Mouse (Mus musculus): ENCODE data around the gene Draxin.
"Not testable (repeated sequence)": the region's sequence is repeated elsewhere in the genome, so short reads cannot be mapped to it uniquely, and the experiment has no call there.

Draxin gene

DNA sequence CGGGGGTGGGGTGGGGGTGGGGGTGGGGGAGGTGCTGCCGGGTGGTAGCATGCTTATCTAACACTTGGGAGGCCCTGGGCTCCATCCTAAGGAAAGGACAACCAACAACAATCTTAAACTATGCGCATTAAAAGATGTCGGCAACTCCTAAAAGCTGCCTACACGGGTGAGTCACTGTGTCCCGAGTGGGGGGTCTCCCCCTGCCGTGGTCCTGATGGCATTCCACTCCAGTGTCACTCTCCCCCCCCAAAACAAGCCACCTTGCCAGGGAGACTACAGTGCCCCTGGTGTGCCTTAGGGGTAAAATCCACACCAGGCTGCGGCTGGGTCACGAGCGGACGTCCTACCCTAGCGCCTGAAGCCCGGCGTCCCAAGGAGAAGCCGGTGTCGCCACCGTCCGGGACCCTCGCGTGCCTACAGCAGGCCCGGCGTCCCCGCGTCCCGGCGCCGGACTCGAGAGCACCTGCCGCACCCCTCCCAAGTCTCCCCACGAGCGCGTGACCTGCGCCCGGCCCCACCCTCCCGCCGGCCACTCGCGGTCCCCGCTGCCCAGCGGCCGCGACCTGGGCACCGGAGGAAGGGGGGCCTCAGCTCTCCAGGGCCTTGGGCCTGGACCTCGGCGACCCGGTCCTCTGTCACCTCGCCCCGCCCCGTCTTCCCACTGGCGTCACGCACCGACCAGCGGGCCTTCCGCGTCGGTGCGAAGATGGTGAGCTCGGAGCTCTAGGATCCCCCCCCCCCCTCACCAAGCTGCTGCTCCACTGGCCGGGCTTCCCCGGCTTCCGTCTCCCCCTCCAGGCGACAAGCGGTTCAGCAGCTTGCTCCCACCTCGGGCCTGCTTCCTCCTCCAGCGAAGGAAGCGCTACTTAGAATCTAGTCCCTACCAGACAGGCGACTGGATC, 21.0 kb upstream of the Draxin start, which contains the start of gene Fbxo6:
TSS of gene Fbxo6 (minus strand) at position 874 of the 902 bp plus-strand sequence.
- DNase-seq (ENCODE audit: low spot score), result peak; percentile 92

DNA sequence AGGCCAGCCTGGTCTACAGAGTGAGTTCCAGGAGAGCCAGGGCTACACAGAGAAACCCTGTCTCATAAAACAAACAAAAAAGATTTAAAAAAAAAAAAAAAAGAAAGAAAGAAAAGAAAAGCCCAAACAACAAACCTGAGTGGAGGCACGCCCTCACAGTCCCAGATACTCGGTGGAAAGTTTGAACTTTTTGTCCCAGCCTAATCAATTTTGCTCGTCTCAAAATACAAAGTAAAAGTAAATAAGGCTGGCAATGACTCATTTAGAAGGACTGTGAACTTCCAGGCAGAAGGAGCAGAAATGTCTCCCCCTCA, 20.4 kb upstream of the Draxin start:
- no peak for DNase-seq (ENCODE audit: low spot score)

DNA sequence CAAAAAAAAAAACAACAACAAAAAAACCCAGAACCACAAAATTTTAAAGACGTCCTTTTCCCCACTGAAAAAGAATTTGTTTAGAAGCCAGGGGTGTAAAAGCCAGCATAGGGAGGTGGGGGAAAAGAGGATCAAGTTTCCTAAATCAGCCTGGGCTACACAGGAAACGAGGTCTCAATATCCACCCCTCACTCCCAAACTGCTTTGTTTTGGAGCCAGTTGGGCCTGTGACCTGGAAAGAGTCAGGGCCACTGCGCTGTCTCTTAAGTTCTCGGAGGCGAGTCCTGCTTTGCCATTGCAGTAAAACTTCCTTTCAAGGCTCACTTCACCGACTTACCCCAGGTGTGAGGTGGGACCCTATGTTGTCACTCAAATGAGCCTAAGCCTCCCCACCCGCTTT, 19.7 kb upstream of the Draxin start:
- DNase-seq (ENCODE audit: low spot score), result no peak

DNA sequence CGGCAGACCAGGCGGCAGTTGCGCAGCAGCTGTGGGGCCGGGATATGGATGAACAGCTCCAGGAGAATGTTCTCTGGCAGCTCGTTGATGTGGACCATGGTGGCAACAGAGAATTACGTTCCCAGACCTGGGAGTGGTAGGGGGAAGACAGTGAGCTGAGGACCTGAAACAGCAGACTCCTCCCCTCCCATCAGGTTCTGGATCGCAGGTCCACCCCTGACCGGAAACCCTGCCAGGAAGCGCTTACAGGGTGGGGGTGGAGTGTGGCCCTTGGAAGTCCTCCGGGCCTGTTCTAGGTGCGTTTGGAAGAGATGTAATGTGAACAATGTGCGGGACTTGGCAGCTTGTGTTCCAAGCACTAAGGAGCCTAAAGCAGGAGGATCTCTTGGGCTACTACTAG, 19.0 kb upstream of the Draxin start:
- no peak for DNase-seq (ENCODE audit: low spot score)

DNA sequence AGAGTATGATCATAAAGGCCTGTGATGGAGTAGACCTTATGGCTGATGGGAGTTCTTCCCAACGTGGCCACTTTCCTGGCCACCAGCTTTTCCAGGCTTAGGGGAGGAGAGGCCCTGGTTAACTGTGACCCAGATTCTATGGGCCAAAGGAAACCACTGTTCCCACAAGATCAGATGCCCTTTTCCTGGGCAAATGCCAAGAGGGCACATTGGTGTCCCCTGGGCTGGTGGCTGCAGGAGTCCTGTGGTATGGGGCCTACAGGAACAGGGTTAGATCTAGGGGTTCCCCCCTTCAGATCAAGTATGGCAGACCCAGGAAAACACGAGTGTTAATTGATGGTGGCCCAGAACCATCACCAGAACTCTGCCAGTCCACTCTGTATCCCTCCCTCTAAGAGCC, 17.2 kb upstream of the Draxin start:
- DNase-seq (ENCODE audit: low spot score), result no peak

DNA sequence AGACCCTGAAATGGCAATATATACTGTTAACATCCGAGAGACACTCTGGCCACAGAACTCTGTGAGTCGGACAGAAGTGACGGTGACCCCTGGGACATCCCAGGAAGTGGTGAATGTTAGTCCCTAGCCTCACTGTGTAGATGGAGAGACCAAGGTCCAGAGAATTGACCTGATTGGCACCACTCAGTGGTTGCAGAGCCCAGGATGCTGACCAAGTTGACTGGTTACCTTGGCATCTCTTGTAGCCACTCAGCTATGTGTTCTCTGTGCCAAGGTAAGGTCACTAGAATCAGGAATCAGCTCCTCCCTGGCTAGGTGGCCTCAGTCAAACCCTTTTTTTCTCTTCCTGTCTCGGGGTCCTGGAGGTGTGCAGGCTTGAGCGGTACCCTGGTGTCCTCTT, 13.2 kb upstream of the Draxin start:
- no peak for DNase-seq (ENCODE audit: low spot score)

DNA sequence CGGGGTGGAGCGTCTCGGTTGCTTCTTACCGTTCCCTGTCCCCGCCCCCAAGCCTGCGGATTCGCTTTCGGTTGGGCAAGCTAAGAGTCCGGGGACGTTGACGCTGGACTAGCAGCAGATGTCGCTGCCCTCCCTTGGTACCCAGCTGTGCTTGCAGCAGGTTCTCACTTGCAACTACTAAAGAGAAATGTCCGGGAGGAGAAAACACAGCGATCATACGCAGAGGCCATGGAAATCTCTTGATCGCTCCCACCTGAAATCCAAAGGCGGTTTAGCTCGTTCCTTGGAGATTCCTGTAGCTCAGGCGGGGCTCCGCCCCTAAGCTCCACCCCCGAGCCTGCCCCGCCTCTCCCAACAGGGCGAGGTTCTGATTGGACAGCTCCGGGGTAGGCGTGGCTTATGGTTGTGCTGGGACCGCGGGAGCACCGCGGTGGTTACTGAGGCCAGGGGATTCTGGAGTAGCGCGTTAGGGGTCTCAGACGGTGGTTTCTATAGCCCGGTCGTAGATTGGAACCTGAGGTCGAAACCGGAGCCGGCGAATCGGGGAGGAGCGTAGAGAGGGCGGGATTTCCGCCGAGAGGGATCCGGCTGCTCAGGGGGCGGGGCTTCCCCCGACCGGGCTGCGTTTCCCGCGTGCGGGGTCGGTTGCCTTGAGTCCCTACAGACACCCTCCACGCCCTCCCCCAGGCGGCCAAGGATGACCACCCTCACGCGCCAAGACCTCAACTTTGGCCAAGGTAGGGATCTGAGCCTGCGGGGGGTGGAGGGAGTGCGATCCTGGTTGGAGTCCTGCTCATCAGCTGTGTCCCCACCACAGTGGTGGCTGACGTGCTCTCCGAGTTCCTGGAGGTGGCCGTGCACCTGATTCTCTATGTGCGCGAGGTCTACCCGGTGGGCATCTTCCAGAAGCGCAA, 9.9 kb upstream of the Draxin start:
- DNase-seq (ENCODE audit: low spot score), result peak; percentile 95

DNA sequence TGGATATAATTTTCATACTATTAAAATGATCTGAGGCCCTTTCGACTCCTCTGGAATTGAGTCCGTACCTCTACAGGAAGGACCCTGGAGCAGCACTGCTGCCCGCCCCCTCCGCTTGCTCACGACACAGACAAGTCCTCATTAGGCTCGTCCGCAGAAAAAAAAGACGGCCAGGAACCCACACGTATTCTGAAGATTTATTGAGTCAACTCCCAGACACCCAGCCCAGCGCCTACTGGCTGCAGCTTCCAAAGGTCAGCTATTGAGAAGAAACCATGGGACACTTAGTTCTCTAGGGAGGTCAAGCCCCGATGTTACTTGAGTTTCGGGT, 9.2 kb upstream of the Draxin start:
- no peak for DNase-seq (ENCODE audit: low spot score)

DNA sequence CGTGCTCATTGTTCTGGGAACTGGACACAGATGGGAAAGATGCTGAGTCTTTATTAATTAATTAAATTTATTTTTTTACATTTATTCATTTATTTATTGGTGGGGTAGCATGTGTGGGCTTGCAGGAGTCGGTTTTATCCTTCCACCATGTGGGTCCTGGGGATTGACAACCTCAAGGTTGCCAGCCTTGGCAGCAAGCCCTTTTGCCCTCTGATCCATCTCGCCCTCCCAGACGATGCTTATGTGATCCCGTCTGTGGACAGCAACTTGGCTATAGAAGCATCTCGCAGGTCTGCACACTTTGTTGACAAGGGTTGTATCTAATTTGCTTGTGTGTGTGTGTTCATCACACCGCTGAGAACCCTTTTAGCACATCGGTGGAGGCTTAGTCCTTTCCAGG, 7.0 kb upstream of the Draxin start:
- no peak for DNase-seq (ENCODE audit: low spot score)

DNA sequence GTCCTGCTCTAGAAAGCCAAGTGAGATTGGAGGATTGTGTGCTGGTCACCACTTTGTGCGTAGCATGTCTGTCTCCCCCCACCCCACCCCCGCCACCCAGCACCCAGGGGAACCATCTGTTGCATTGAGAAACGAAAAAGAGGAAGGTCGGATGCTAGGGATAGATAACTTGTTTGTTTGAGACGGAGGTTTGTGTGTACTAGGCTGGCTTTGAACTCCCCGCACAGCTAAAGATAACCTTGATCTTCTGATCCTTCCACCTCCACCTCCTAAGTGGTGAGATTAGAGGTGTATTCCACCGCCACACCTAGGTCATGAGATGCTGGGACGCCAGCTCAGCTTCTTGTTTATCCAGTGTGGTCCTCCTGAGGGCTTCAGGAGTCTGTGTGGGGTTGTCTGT, 4.5 kb upstream of the Draxin start:
- DNase-seq (ENCODE audit: low spot score), result no peak

DNA sequence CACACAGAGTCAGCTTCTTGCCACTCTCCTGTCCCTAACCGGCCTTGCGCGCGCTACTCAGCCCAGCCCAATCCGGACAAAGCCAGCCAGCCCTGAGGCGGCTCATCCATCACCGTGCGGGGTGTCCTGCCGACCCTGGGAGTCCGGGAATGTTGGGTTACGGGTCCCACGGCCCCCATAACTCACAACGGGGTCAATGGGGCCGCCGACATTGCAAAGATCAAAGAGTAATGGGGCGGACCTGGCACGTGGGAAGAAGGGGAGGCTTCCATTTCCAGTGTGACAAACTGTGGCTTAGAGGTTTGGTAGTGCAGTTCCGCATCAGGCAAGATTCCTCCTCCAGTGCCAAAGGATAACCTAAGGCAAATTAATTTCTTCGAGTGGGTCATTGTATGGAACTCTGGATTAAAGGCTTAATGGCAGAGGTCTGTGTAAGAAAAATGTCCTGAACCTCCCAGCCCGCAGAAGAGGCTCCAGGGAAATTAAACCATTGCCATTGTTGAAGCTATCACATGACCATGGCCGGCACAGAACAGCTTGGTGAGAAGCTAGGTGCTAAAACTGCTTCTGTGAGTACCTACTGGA, 1.1 kb upstream of the Draxin start:
- DNase-seq (ENCODE audit: low spot score), result peak; percentile 87

DNA sequence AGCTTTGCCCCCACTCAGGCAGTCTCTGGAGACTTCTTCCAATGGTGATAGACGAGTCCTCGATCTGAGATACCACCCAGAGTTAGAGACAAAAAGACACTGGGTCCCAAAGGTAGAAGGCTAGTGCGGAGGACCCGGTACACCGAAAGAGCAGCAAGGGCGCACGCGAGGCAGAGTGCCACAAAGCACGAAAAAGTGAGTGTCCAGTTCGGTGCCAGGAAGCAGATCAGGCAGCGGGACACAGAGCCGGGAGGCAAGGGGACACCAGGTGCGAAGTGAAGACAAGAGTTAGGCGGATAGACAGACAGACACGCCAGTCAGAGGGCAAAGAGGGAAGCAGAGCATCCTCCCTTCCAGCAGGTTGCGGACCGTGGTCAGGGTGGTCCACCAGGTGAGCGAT, 365 bp downstream of the Draxin start, which contains the start of gene Mad2l2:
TSS of gene Mad2l2 (plus strand) at position 252 of the 400 bp plus-strand sequence.
- no peak for DNase-seq (ENCODE audit: low spot score)

DNA sequence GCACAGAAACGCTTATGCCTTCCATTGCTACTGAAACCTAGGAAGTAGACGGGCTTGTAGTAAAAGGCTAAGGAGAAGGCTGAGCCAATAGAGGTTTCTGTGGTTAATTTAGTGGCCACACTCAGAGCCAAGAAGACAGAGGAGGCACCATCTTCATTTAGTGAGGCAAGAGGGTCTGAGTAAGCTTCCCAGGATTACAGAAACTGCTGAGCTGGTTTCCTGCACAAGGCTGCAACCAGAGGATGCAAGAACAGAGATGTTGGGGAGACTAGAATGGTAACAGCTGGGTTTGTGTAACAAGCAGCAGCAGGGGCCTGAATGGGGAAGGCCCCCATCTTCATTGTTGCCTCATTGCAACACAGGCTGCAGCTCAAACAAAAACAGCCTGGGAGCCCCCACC, 1.8 kb downstream of the Draxin start:
- no peak for DNase-seq (ENCODE audit: low spot score)

DNA sequence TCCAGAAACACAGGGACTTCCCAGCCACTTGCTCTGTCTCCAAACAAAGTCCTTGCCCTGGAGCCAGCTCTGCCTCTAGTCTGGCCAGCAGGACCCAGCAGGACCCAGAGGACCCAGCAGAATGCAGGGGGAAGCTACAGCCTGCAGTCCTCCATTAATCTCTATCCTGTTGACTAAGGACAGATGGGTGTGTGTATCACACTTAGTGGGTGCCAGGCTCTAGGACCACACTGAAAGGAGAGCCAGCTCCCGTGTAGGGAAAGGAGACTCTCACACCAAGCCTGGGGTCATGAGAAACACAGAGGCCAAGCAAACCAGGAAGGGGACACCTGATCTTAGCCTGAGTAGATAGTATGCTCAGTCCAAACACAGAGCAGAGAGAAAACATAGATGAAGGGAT, 2.3 kb downstream of the Draxin start:
- no peak for DNase-seq (ENCODE audit: low spot score)

DNA sequence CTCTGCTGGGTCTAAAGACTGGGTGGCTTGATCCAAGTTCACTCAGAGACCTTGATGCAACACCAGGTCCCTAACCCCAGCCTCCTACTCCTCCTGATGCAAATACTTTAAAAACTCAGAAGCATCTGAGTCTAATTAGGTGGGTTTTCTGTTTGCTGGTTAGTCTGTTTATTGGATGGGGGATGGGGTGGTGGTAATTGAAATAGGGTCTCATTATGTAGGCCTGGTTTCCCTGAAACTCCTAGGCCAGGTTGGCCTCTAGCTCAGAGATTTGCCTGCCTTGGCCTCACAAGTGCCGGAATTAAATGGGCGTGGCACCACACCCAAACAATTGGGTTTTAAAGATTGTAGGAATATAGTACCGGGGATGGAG, 7.8 kb downstream of the Draxin start:
- DNase-seq (ENCODE audit: low spot score), result peak; percentile 32

DNA sequence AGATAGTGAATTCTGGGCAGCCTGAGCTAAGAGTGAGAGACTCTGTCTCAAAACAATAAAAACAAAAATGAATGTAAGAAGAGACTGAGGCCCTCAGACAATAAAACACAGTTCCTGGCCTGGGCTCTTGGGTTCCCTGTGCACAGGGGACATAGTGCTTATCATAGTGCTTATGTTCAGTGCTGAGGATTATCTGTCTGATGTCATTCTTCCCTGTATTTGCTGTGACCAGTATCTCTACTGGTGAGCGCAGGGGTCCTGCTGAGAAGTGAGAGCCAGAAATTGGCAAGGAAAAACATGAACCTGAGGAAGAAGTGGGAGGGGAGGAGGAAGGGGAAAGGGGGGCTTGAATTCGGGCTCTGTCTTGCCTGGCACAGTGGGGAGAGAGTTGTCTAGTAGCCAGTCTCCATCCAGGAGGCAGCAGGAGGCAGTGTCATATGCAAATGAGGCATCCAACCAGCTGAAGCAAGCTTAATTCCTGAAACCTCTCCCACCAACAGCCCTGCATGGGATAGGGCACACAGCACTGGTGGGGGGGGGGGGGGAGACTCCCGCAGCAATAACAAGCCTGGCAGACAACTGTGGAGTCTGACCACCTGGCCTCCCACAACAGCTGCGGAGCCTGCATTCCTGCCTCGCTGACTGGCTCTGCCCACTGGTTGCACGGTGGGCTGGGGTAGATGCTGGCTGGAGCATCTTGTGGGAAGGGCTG, 8.4 kb downstream of the Draxin start:
- peak; percentile 38 for DNase-seq (ENCODE audit: low spot score)

DNA sequence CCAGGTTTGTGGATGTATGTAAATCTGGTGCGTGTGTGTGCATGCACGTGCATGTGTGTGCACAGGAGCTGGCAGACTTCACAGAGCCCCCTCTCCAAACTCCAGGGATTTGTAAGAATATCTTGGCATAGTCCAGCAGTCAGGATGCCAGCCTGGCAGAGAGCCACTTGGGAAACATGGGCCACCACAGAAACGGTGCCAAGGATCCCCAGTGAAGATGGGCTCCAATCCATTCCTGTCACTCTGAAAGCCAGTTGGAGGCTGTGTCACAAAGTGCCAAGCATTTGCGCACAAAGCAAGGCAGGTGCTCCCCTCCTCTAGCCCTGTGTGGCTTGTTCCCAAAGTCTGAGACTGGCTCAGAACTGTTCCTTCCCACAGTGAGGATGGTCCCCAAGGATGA, 9.1 kb downstream of the Draxin start:
- no peak for DNase-seq (ENCODE audit: low spot score)

DNA sequence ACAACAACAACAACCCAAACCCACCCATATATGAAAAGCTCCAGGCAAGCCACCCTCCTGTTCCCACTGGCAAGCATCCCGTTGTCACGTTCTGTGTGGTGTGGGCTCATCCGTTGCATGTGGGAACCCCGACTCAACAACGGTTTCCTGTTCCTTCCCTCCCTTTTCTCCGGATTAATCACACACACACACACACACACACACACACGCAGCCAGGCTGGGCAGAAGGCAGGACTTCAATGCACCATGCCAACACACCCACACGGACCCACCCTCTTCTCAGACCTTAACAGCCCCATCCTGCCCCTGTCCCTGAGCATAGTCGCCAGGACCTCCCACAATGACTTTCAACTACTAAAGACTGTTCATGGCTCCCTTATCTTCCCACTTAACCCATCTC, 9.9 kb downstream of the Draxin start:
- no peak for DNase-seq (ENCODE audit: low spot score)

DNA sequence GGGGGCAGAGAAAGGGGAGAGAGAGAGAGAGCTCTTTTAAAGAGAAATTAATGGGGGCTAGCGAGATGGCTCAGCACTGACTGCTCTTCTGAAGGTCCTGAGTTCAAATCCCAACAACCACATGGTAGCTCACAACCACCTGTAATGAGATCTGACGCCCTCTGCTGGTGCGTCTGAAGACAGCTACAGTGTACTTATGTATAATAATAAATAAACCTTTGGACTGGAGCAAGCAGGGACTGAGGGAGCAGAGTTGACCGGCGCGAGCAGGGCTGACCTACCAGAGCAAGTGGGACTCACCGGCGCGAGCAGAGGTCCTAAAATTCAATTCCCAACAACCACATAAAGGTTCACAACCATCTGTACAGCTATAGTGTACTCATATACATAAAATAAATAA, 10.9 kb downstream of the Draxin start:
- not testable (repeated sequence) for DNase-seq (ENCODE audit: low spot score)

DNA sequence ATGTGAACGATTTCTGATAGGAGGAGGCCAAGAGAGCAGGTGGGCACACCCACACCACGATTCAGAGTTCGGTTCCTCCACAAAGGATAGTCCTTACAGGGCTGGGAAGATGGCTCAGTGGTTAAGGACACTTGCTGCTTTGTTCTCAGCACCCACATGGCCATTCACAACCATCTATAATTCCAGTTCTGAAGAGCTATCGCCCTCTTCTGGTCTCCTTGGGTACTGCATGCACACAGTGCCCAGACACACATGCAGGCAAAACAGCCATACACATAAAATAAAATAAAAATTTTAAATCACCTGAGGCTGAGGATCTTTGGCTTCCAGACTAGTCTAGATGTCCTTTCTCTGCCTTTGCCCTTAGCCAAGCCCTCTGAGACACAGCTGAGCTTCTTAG, 13.1 kb downstream of the Draxin start:
- DNase-seq (ENCODE audit: low spot score), result no peak

DNA sequence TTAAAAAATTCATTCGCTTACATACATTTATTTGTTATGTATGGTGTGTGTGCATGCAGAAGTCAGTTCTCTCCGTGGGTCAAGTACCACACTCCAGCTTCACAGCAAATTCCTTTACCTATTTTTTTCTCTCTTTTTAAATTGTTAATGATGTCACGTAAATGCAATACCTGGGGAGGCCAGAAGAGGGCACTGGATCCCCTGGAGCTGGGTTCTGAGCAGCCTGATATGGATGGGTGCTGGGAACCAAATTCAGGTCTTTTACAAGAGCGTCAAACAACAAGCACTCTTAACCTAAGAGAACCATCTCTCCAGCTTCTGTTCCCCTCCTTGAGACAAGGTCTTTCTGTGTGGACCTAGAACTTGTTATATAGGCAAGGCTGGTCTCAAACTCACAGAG, 13.8 kb downstream of the Draxin start:
- DNase-seq (ENCODE audit: low spot score), result peak; percentile 34

DNA sequence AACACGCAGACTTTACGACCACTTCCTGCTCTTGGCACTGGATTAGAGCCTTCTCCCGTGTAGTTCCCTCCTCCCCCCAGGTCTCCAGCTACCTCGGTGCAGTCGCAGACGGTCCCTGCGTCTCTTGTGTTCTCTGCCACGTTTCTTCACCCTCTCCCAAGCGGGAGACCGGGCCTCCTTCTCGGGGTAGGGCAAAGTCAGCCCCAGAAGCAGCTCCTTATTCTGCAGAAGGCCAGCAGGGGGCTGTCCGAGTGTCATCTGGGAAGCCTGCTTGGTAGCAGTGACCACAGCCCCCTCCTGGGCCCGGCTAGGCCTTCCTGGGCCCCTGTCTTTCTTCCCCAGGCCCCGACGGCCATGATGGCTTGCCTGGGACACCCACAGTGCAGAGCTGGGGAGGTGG, 15.0 kb downstream of the Draxin start:
- peak; percentile 77 for DNase-seq (ENCODE audit: low spot score)

All from embryo, embryonic 10.5 days (tissue).